Mouse (Mus musculus) kidney, adult 2 months (tissue): Measurements from ENCODE around the gene Gabrp.

Source experiments
- CTCF ChIP-seq: fragments of 200-500 bp; conservative IDR thresholded peaks from 2 replicates; pipeline ENCODE4 v1.5.1; 2011; ENCODE audit warnings: low read depth, mild to moderate bottlenecking, control low read depth, low read length, moderate library complexity, mixed read lengths; ENCODE audit not compliant: insufficient read depth, insufficient read length
- POLR2A ChIP-seq: fragments of 200-500 bp; IDR thresholded peaks from one replicate; pipeline ENCODE4 v1.6.1; 2011; ENCODE audit warnings: low read depth, low read length, control low read depth

- TF ChIP-seq POLR2A (no peak), CTCF (no peak)
Observed at GRCm38 (mm10) chr11:33607784-33608183, 29.0 kb upstream of the Gabrp start.
